Comparison of ENCODE assay signal across 8 mouse cellular contexts in the genomic region with DNA sequence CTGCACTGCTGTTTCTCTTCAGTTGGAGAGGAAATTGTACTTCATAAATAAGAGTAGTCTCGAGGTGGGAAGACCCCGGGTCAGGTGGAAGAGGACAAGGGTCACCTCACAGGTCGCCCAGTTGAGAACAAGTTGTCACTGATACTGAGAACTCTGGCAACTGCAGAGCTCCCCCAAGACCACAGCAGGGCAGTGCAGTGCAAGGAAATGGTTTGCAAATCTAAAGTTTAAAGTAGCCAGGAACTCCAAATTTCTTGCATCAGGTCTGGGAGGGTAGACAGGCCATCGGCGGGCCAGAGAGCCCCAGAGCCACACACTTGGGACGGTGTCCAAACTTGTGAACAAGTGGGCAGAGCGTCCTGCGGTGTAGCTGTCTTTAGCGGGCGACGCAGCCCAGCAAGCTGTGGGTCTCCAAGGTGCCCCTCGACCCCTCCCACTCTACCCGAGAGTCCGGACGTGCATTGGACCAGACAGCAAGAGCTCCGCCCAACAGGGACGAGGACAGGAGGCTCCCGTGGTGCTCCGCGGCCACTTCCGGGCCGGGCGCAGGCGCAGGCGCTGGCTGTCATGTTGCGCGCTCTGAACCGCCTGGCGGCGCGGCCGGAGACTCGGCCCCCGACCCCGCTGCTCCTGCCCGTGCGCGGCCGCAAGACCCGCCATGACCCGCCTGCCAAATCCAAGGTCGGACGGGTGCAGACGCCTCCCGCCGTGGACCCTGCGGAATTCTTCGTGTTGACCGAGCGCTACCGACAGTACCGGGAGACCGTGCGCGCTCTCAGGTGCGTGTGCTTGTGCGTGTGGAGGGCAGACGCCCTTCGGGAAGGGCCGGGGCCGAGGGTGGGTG. TPM values are rescaled to one million over a fixed set of nuclear protein-coding genes. Genes with fewer than 3 reads are reported as not detected.
DNase-seq lines count a peak whose midpoint lies in the region; ATAC-seq lines count a peak whose summit lies in the region.

A gene (plus strand): TSS at position 531 of the 844 bp plus-strand sequence.

- peaks cover 23% of the 10 kb centered on the region for H3K36me3 ChIP-seq in heart, embryonic 10.5 days
- H3K36me3 ChIP-seq in kidney, embryonic 15.5 days, result peaks cover 25% of the 10 kb centered on the region

- peak within 1 kb of the TSS; percentile 87 for H3K27ac ChIP-seq in heart, embryonic 10.5 days
- H3K27ac ChIP-seq in kidney, embryonic 15.5 days, result peak within 1 kb of the TSS; percentile 89

- H3K27me3 ChIP-seq in heart, embryonic 10.5 days (ENCODE audit: insufficient read depth, poor library complexity, severe bottlenecking), result no peaks in the 10 kb centered on the region
- H3K27me3 ChIP-seq in kidney, embryonic 15.5 days, result no peaks in the 10 kb centered on the region

- H3K4me1 ChIP-seq in heart, embryonic 10.5 days, result peaks cover 18% of the 10 kb centered on the region
- peaks cover 19% of the 10 kb centered on the region for H3K4me1 ChIP-seq in kidney, embryonic 15.5 days

- no peaks in the 10 kb centered on the region for H3K9me3 ChIP-seq in heart, embryonic 10.5 days
- H3K9me3 ChIP-seq in kidney, embryonic 15.5 days (replicated peaks), result no peaks in the 10 kb centered on the region

- H3K9ac ChIP-seq in kidney, embryonic 15.5 days, result peak within 1 kb of the TSS; percentile 97

- peak within 1 kb of the TSS; percentile 84 for H3K4me3 ChIP-seq in heart, embryonic 10.5 days
- peak within 1 kb of the TSS; percentile 98 for H3K4me3 ChIP-seq in kidney, embryonic 15.5 days (replicated peaks)

- peak; percentile 96 for ATAC-seq in erythroblast, adult 5-6 weeks (replicated peaks; ENCODE audit: low FRiP score, poor library complexity, severe bottlenecking)
- peak; percentile 99 for ATAC-seq in kidney, embryonic 15.5 days (replicated peaks; ENCODE audit: low FRiP score)
- ATAC-seq in monocyte, adult 5-6 weeks (replicated peaks; ENCODE audit: insufficient number of reproducible peaks, low FRiP score, low TSS enrichment, poor library complexity, severe bottlenecking), result peak; percentile 91

- peak; percentile 89 for DNase-seq in B cell, adult 2 months
- DNase-seq in brain, adult 2 months (ENCODE audit: low read depth, low spot score), result peak; percentile 98
- peak; percentile 98 for DNase-seq in heart, embryonic 10.5 days (ENCODE audit: low spot score)
- DNase-seq in liver, result peak; percentile 93
- DNase-seq in spleen, postnatal 4 days (ENCODE audit: low spot score in 2 of 2), result peak; percentile 88 to 93

- under 1% methylated on average over 61 of the region's 61 CpGs for WGBS in heart, embryonic 10.5 days
- WGBS in kidney, embryonic 15.5 days, result under 1% methylated on average over 61 of the region's 61 CpGs

- peak within 1 kb of the TSS; percentile 91 for H3K4me2 ChIP-seq in kidney, embryonic 15.5 days

RNA-seq across cellular contexts. Expression of the gene that starts here (rescaled TPM):
- 15.0 TPM in 2 replicates for total RNA-seq in erythroblast, adult 5-6 weeks (2015; ENCODE audit: low replicate concordance)
- 6.6 and 13.7 TPM in 2 replicates for total RNA-seq in erythroblast, adult 5-6 weeks (2017; ENCODE audit: low replicate concordance)
- polyA plus RNA-seq in heart, embryonic 10.5 days (2016; fragmentation: Nextera tagmentation; extraction: Ambion mirVana), result 91.5 and 105 TPM in 2 replicates
- polyA plus RNA-seq in kidney, embryonic 15.5 days (2015; fragmentation: Nextera tagmentation; extraction: Ambion mirVana), result 89.8 and 97.7 TPM in 2 replicates
- total RNA-seq in monocyte, adult 5-6 weeks (2017), result 12.2 to 32.6 TPM (median 25.0 TPM) in 3 replicates

Comparison
In these comparisons a context has a peak if more than half of its experiments do, and no peak if none do; other contexts are left out.
1. Peak in every context shown above with its lines: DNase-seq, ATAC-seq, H3K4me3 ChIP-seq and H3K27ac ChIP-seq.